Mouse (Mus musculus) right cerebral cortex, adult 18-20 months (tissue): Measurements from ENCODE around the gene Brd2.
A peak's percentile ranks its signal among the peaks of the same experiment; 100 is the strongest.
"Not testable (repeated sequence)": the region's sequence is repeated elsewhere in the genome, so short reads cannot be mapped to it uniquely, and the experiment has no call there.

Experiments used
- DNase-seq: peaks from one replicate; pipeline ENCODE4 v3.0.0; 2022; ENCODE audit warnings: mixed read lengths

Brd2 gene

GRCm38 (mm10) chr17:34122188-34122984, at the start of gene Brd2:
Gene Brd2 (minus strand): TSS chr17:34122634.
- DNase-seq, result peak; percentile 96

GRCm38 (mm10) chr17:34170877-34171498, 48.6 kb upstream of the Brd2 start:
- peak; percentile 74 for DNase-seq

- no peak for DNase-seq
Measured at GRCm38 (mm10) chr17:34170487-34170876, 48.0 kb upstream of the Brd2 start.

- peak; percentile 15 for DNase-seq
Measured at GRCm38 (mm10) chr17:34169279-34169678, 46.8 kb upstream of the Brd2 start.

GRCm38 (mm10) chr17:34165033-34165730, 42.7 kb upstream of the Brd2 start:
- no peak for DNase-seq

GRCm38 (mm10) chr17:34164202-34164895, 41.9 kb upstream of the Brd2 start:
- no peak for DNase-seq

GRCm38 (mm10) chr17:34155534-34155933, 33.1 kb upstream of the Brd2 start:
- DNase-seq, result no peak

GRCm38 (mm10) chr17:34152923-34153322, 30.5 kb upstream of the Brd2 start, which contains the start of gene H2-DMb1:
Gene H2-DMb1 (plus strand): TSS chr17:34153072.
- peak; percentile 41 for DNase-seq

- no peak for DNase-seq
Measured at GRCm38 (mm10) chr17:34144960-34145371, 22.5 kb upstream of the Brd2 start.

GRCm38 (mm10) chr17:34144221-34144620, 21.8 kb upstream of the Brd2 start:
- DNase-seq, result not testable (repeated sequence)

- no peak for DNase-seq
Measured at GRCm38 (mm10) chr17:34143461-34143860, 21.0 kb upstream of the Brd2 start.

GRCm38 (mm10) chr17:34143033-34143432, 20.6 kb upstream of the Brd2 start, which contains the start of gene H2-DMb2:
Gene H2-DMb2 (plus strand): TSS chr17:34143307.
- no peak for DNase-seq

GRCm38 (mm10) chr17:34142456-34143010, 20.1 kb upstream of the Brd2 start:
- no peak for DNase-seq

GRCm38 (mm10) chr17:34141448-34141847, 19.0 kb upstream of the Brd2 start:
- peak; percentile 50 for DNase-seq

- no peak for DNase-seq
Measured at GRCm38 (mm10) chr17:34140240-34140639, 17.8 kb upstream of the Brd2 start.

- no peak for DNase-seq
Measured at GRCm38 (mm10) chr17:34139416-34139815, 17.0 kb upstream of the Brd2 start.

GRCm38 (mm10) chr17:34138655-34139054, 16.2 kb upstream of the Brd2 start:
- no peak for DNase-seq

- DNase-seq, result no peak
Measured at GRCm38 (mm10) chr17:34137601-34138000, 15.2 kb upstream of the Brd2 start.

- DNase-seq, result peak; percentile 98
Measured at GRCm38 (mm10) chr17:34135297-34136224, 13.1 kb upstream of the Brd2 start.

GRCm38 (mm10) chr17:34134451-34134850, 12.0 kb upstream of the Brd2 start:
- no peak for DNase-seq

- DNase-seq, result no peak
Measured at GRCm38 (mm10) chr17:34133289-34133688, 10.9 kb upstream of the Brd2 start.
